Mouse (Mus musculus) neutrophil, adult 5-6 weeks (primary cell): ENCODE results near the gene Nrxn3. TPM values are rescaled to one million over a fixed set of nuclear protein-coding genes. Genes with fewer than 3 reads are reported as not detected.

Source experiments
- ATAC-seq: fragments of 151-379, 151-347 bp; 2 replicates; pipeline ENCODE4 v1.8.0; 2017; ENCODE audit warnings: mild to moderate bottlenecking, moderate TSS enrichment; ENCODE audit not compliant: insufficient number of reproducible peaks, poor library complexity, low FRiP score, severe bottlenecking; ENCODE audit errors: extremely low read depth
- total RNA-seq: library from RNA; stranded (forward); fragments of 200-1000 nt; gene quantifications from 2 replicates; pipeline ENCODE4 v1.2.3, GENCODE M21; 2017

Nrxn3 gene
- total RNA-seq, 1 experiment from 2014 or later, result not detected

DNA sequence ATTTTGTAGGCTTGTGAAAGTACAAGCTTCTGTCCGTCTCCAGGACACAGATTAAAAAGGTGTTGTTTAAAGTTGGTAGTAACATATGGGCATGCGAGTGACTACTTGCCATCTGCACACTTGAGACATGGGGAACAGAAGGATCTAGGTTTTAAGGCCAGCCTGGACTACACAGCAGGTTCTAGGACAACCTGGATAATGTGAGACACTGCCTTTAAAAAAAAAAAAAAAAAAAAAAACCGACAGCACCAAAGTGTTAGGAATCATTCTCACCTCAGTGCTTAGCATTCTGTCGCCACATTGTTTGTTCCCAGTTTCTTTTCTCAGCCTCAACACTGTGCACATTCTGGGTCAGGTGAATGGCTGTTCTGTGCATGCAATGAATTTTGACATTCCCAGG, 985.2 kb downstream of the Nrxn3 start:
- ATAC-seq, result no peak

DNA sequence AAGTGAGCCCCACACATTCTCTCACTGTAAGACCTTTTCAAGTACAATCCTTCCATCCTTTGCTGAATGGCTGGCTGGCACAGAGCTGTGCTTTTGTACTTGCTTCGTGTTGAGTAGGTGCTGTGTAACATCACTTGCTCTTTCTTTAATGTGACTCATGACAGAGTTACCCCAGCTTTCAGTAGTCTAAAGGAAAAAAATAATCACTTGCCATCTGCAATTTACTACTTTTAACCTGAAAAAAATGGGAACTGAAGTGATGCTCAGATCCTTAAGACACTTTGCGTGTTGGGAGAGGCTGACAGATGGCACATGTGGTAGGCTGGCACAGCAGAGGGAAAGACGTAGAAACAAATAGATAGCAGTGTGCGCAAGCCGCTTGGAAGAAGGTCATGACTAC, 987.8 kb downstream of the Nrxn3 start:
- ATAC-seq, result no peak

DNA sequence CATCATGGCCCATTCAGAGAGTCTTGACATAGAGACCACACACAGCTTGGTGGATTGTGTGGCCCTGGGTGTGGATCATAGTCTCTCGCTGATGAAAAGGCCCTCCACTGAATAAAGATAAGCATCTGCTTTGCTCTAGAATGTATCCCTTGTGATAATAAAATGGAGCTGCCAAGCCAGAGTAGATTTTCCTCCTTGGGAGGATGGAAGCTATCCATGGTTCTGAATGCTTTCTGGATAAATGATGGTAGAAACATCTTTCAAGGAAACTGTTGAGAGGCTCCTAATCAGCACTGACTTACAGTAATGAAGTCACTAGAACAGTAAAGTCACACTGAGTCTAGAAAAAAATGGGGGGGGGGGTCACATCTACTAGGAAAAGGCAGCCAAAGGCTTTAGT, 989.1 kb downstream of the Nrxn3 start:
- ATAC-seq, result no peak

DNA sequence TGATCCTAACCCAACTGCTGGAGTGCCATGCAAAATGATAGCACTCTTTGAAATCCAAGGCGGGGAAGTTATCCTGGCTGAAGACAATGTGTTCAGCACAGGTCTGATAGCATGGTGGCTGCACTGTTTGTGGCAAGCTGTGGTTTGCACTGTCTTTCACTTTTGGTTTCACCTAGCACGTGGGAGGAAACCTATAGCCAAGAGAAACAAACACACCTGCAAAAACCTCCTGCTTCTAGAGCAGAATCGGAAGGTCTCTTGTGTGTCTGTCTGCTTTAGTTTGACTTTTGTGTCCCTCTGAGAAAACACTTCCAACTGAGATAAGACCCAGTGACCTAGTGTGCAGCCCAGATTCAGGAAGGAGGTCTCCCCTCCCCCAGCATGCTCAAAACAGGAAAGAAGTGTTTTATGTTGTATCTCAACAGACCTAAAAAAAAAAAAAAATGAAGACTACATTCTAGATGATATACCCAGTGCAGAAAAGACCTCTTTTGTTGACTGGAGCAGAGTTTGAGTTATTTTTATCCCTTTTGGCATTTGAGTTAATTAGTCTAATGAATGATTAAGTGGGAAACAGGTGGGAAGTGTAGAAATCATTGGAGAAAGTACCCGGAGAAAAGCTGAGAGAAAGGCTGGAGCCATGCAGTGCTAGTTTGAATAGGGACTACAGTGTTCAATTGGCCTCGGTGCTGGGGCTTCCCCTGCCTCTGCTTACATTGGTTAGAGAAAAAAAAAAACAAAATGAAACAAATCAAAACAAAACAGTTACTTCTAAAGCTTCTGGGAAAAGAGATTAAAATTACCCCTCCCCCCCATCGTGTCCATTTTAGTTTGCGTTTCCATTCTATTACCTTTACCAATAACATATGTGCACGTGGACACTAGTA, 996.8 kb downstream of the Nrxn3 start:
- peak; percentile 58; the same call in 1 of the 2 replicates for ATAC-seq

DNA sequence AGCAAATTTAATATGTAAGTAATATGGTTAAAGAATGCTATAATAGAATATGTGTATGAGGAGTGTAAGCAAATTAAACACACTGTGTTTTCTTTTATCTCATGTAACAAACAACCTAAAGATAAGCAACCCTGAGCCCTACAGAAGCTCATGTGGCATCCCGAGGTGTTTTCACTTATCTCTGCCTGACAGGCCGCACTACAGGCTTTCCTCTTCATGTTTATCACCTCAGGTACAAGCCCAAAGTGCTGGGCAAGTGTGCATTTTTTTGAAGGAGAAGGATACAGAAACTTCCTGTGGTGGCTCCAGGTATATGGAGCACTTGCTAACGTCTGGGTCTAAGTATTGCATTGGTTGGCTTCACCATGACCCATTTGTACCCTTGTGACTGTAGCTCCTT, 998.3 kb downstream of the Nrxn3 start:
- ATAC-seq, result no peak

DNA sequence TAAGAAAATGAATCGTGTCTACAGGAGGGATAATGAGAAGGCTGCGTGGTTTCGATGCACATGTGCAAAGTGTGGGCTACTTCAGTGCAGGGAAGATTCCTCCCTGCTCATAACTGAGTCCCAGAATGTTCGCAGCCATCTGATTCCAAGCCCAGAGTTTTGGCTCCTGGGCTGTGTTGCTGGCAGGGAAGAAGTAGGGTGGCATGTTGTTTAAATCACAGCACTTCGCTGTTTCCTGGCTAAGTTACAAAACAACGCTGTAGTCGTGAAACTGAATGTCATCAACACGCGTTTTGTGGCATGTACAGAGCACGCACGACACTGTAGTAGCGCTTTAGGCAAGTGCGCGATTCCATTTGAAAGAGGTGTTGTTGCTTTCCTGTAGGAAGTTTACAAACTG, 999.8 kb downstream of the Nrxn3 start:
- no peak for ATAC-seq

DNA sequence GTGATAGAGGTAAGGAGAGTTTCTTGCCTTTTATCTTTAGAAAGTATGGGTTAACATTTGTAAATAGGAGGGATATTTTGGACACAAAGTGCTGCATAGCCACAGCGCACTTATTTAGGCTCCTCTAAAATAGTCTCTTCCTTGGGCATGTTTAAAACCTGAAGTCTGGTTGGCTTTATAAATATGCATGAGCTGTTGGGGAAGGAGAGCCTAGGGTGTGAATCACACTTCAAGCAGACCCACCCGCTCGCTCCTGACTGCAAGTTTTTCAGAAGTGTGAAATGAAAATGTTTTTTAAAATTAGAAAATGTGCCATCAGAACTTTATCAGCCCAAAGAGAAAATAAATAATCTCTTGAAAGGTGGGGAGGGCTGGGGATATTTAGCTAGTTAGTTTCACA, 1001.4 kb downstream of the Nrxn3 start:
- no peak for ATAC-seq

DNA sequence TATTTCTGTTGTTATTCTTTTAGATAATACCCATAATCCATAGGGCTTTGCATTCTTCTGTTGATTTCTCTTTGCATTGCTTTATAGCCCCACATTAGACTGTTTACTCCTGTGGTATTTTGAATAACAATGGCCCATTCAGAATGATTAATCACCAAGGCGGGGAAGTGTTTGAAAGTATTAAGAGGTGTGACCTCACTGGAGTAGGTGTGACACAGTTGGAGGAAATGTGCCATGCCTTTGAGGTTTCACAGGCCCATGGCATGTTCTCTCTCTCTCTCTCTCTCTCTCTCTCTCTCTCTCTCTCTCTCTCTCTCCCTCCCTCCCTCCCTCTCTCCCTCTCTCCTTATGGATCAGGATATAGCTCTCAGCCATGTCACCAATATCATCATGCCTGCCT, 1019.6 kb downstream of the Nrxn3 start:
- no peak for ATAC-seq

DNA sequence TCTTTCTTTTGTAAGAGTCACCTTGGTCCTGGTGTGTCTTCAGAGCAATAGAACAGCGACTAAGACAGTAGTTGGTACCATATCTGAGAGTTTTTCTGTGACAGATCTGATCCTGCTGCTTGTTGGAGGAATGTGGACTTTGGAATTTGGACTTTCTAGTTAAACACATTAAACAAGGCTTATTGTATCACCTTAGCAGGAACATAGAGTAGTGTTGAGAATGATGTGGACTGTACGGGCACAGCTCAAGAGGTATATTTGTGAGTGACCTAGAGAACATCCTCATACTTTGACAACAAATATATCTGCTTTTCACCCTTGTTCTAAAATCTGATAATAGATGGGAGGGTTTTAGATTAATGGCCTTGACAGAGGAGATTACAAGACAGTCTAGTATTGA, 1020.1 kb downstream of the Nrxn3 start:
- no peak for ATAC-seq

DNA sequence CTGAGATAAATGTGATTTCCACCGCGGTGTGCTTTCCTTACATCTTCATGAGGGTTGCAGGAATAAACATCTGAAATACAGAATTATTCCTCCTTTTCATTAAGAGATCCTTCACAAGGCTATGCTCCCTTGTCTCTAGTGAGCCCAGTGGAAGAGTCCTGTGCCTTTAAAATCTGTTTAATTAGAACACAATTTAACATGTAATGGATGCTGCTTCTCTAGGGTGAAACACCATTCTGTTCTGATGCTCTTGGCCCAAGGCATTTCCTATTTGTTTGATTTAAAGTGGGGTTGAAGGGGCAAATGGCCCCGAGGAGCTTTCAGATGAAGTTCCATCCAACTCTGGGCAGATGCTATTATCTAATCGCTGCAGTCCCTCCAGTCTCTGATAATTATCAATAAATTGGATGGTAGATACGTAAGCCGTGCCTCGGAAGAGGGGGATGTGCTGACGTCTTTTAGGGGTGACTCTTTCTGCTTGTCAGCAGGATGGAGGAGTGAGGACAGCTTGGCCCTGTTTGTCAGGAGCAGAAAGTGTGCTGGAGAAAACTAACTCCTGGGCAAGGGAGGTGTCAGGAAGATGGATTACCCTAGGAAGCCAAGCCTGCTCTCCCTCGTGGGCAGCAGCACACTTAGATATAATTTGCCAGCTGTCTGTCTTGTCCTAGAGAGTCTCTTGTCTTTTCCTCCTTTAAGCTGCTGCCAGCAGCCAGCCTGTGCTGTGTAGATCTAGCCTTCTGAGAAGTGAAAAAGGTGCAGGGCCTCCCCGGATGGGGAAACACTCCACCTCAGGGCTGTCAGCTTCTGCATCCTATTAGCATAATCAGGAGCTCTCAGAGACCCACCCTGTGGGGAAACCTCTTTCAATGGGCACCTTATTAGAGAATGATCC, 1041.8 kb downstream of the Nrxn3 start:
- ATAC-seq, result no peak

DNA sequence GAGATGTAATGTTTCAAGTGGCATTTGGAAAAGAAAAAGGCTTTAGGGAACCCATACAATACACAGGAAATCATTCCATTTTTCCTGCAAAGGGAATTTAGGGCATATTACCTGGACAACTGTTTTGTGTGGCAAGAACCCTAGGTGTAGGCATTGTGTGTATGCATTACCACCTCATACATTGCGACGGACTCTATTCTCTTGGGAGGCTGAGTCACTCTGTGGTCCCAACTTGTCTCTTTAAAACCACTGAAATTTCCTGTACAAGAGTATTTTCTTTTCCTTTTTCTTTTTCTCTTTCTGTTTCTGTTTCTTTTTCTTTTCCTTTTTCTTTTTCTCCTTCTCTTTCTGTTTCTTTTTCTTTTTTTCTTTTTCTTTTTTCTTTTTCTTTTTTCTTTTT, 1042.5 kb downstream of the Nrxn3 start:
- no peak for ATAC-seq

DNA sequence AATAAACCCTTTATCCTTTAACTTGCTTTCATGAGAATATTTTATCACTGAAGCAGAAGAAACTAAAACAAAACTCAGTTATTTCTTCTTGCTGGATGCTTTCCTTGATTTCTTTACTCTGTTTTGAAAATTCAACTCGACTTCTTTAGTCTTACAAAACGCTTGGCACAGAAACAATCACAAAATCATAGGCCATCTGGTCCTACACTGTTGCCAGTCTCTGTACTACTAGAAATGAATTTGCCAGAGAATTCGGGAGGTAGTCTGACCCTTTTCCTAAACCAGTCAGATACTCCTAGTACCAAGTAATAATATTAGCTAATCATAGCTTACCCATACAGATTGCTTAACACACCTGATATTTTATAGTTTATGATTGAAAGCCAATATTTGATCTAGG, 1066.1 kb downstream of the Nrxn3 start:
- no peak for ATAC-seq

DNA sequence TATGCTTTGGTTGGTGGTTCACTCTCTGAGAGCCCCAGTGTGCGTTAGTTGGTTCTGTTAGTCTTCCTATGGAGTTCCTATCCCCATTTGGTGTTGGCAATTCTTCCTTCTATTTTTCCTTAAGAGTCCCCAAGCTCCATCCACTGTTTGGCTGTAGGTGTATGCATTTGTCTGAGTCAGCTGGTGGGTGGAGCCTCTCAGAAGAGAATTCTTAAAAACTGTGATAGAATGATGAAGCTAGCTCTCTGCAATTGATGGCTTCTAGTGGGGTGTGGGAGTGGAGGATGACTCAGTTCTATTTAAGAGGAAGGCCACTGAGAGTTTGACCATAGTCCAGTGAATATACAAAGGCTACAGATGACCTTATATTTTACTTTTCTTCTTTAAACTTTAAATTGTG, 1067.3 kb downstream of the Nrxn3 start:
- no peak for ATAC-seq

DNA sequence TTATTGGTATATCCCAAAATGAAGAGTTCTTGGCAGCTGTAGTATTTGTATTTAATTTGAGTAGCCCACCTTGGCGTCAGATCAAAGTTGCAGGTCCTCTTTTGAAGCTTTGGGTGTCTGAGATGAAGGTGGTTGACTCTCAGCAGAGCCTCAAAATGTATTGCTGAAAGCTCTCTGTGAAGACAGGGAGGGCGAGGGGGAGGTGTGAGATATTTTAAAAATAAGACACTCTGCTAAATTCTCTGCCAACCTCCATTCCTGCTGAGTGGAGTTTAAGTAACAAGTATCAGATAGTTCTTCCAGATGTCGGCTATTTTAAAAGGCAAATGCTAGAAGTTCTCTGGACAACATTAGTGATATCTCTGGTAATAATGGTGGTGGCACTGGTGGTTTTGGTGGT, 1069.2 kb downstream of the Nrxn3 start:
- no peak for ATAC-seq

DNA sequence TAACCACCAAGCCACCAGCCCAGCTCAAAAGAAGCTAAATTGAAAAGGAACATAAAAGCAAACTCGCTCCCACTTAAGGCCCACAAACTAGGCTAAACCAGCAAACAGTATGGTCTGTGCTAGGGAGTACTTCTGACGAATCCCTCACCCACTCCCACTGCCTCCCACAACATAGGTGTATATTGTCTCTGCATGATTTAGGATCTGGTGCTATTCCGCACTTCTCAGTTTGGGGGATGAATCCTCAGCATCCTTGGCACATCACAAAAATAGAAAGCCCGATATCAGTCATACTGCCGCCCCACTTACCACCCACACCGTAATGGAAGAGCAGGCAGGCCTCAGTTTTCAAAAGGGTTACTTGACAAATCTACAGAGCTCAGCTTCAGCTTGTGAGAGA, 1072.1 kb downstream of the Nrxn3 start:
- no peak for ATAC-seq

DNA sequence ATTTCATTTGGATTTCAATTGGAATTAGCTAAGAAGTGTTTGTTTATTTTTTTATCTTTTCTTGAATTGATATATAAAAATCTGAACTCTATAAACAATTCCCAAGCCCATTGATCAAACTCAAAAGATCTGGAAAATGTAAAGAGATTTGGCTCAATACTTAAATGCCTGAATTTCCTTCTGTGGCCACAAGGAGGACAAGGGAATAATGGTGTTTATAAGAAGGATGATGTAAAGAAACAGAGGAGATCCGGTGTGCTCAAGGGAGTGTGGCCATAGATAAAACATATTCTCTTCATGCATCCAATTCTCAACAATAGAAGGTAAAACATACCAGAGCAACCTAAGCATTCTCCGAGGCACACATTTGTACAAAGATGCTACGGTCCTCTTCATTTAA, 1085.5 kb downstream of the Nrxn3 start:
- ATAC-seq, result no peak

DNA sequence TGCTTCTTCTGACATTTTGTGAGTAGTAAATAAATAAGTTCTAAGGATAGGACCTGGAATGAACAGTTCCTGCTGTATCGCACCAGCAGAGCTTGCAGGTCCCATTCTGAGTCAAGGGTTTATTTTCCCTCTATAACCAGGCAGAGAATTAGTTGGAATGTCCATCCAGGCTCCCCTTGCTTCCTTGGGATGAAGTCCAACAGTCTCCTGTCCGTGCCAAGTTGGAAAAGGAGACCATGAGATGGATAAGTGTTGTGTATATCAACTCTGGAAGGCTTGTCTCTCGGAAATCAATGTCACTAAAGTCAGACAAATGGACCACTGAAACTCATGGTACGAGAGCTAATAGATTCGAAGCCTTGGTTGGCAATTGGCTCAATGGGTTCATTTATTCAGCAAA, 1087.5 kb downstream of the Nrxn3 start:
- ATAC-seq, result no peak

DNA sequence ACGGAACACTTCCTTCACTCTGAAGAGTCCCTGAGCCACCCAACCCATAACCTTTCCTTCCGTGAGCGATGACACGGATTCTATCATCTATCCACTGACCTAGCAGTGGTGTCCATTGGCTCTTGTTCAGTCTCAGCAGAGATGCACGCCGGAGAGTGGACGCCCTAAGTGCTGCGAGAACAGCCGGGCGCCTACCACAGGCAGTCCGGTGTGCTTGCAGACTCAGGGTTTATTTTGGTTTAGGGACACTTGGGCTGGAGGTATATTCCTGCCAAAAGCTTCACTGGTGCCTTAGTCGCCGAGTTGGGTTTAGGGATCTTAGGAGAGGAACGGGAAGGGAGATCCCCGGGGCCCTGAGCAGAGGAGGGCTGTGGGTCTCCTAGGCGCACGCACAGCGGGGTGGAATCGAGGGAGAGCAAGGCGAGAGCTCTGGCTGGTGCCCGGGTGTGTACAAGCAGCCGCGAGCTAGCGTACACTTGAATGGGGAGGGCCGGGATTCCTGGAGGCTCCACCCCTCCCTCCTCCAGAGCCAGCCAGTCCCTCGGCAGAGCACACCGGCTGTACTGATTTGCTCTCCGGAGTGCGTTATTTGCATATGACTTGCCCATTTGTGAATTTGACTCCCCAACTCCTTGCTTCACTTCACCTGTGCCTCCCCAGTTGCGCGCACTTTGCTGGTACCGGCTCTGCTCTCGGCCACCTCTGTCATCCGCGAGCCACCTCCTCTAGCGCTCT, 1089.3 kb downstream of the Nrxn3 start:
- ATAC-seq, result no peak

DNA sequence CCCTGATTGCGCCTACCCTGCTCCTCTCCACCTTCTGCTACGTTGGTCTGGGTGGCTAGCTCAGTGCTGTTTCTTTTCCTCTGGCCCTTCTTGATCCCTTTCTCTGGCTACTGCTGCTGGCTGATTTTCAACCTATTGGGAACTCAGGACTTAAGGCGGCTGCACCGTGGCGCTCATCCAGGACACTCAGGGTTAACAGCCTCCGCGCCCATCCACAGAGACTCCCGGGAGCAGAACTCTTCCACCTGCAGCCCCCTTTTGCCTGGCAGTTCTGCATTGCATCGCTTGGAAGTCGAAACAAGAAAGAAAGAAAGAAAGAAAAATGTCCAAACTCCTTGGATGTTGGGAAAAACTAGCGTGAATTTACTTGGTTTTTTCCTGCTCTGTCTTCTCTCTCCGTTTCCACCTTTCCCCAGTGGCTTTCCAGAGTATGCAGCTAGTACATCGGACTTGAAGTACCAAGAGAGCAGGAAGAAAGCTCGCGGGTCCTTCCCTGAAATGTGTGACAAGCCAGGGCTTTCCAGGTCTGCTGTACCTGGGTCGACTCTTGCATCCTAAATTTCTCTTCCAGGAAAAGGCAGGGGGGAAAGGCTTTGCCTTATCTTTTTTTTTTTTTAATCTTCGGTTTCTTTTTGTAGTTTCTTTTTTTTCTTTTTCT, 1090.0 kb downstream of the Nrxn3 start:
- ATAC-seq, result no peak
